Mouse (Mus musculus) liver, adult 2 months (tissue): ENCODE measurements around the gene Lrig3.

Source experiments
- CTCF ChIP-seq: fragments of 200-500 bp; IDR thresholded peaks from 2 replicates; pipeline ENCODE4 v1.5.1; 2011; ENCODE audit warnings: low read depth, low read length, control low read depth
- POLR2A ChIP-seq: fragments of 200-500 bp; IDR thresholded peaks from 2 replicates; pipeline ENCODE4 v1.6.1; 2011; ENCODE audit warnings: low read length, control low read depth; ENCODE audit not compliant: insufficient read depth; ENCODE audit errors: extremely low read depth

DNA sequence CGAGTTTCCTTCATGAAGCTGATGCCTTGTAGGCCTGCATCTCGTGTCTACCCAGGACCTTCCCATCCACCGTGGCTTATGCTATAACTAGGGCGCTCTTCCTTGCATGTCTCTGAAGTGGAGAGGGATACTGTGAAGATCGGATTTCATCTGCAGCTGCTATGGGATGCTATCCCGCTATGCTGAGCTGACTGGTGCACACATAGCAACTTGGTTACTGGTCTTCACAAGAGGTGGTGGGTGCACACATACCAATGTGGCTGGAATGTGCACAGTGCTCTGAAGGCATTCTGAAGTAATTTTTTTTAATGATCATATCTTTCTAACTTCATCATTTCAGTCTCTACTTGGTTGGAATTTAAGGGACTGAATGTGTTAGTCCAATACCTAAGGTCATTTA is 49.7 kb downstream of the Lrig3 start:
- TF ChIP-seq CTCF (no peak), POLR2A (no peak)
